Mouse (Mus musculus): ENCODE data around the gene Tns3. TPM values are rescaled to one million over a fixed set of nuclear protein-coding genes. Genes with fewer than 3 reads are reported as not detected.

Gene Tns3
- total RNA-seq, 4 experiments from 2014 or later = 50.9 to 62.2 (median 57.3) TPM

DNA sequence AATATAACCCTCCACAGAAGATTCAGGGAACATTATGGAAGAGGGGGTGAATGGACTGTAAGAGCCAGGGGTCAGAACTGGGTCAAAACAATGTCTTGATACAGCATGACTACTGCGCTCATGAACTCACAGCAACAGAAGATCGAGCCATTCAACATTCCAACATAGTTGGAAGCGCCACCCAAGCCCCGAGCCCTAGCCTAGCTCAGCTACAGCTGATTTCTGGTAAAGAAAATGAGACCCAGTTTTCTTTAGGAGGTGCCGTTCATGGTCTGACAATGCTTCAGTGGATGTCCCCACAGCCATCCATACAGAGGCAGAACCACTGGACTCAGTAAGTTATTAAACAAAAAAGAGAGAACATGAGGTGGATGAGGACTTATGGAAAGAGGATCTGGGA, 224.1 kb downstream of the Tns3 start:
- no peak for DNase-seq (ENCODE audit: low spot score in 2 of 2)

DNA sequence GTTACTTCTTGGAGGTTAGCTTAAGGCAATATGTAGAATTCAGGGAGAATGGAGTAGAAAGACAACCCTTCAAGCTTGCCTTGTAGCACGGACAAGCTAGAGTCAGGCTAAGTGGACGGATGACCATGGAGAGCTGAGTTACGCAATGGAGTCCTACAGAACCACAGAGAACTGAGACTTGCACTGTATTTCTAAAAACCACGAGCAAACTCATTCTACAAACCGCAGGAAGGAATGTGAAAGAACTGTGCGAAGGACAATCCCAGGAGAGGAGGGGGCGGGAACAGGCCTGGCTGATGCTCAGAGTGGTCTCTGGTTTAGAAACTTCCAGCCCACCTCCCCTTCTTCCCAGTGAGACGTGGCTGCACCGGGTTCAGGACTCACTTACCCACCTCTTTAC, 225.3 kb downstream of the Tns3 start:
- DNase-seq (ENCODE audit: low spot score in 2 of 2) = no peak

DNA sequence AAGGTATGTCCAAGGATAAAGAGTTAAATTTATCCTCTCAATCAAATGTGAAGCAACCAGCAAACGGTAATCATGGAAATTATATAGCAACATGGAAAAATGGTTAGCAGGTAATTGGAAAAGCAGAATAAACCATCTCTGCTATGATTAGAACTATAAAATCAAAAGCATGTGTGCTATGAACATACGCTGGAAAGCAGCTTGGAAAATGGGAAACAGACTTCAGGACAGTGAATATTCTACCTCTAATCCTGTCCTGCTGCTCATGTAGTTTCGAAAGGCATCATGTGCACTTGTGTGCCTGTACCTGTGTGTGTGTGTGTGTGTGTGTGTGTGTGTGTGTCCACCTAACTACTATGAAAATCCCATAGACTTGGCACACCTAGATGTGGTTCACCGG, 226.1 kb downstream of the Tns3 start:
- DNase-seq (ENCODE audit: low spot score in 2 of 2) = no peak

DNA sequence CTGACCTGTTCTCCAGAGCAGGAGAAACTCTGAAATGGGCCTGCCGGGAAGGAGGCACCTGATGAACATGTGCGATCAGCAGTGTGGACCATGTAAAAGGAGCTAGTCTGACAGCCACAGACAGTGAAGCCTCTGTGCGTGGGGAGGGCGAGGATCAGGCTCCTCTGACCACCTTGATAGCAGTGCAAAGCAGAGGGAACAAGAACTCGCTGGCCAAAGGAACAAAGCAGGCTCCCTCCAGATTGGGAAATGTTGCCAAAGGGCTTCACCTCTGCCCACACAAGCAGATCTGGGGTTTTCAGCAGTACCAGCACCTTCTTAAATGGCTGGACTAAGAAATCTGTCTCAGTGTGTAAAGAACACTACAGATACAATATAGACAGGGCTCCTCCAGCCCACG, 229.2 kb downstream of the Tns3 start:
- no peak for DNase-seq (ENCODE audit: low spot score in 2 of 2)

DNA sequence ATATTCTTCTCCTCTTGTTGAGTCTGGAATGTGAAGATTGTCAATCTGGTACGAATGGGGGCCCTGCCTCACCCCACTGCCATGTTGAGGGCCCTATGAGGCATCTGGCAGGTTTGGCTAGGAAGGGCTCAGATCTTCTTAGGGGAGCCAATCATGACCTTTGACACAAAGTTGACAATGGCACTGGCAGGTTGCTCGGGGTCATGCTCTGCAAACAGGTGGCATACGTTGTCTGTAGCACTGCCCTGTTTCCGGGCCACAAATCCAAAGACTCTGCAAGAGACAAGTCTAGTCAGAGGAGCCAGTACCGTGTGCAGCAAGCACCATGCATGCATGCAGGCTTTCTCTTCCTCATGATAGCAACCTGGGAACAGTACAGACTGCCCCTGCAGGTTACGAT, 230.0 kb downstream of the Tns3 start:
- DNase-seq (ENCODE audit: low spot score in 2 of 2) = no peak

DNA sequence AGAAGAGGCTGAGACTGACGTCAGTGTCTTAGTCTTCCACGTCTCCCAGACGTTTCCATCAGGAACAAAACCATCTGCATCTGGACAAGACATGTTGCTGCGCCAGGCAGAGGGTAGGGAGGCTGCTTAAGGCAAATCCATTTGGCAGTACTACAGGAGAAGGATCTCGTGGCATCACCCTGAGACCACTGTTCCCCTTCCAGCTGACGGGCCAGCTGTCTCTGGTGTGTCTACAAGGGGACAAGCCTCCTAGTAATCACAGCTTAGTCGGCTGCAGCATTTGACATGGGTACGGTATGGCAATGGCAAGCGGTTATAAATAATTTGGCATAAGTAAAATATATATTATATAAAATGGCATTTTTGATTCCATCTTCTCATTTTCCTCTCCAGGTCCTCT, 230.9 kb downstream of the Tns3 start:
- DNase-seq (ENCODE audit: low spot score in 2 of 2) = no peak

DNA sequence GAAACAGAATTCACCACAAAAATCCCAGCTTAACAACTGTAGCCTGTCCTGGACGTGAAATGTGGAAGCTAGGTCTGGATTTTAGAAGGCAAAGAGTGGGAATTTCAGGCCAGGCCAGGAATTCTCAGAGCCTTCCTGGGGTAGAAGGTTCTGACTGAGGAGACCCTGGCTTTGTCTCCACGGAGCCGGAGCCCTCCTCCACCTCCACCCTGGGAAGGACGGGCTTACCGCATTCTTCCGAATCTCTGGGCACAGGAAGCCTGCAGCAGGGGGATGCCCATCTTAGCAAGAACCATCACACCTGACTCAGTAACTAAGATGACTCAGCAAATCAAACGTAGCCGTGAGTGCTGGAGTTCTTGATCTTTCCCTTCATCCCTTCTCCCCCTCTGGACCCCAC, 231.4 kb downstream of the Tns3 start:
- DNase-seq (ENCODE audit: low spot score in 2 of 2) = no peak

DNA sequence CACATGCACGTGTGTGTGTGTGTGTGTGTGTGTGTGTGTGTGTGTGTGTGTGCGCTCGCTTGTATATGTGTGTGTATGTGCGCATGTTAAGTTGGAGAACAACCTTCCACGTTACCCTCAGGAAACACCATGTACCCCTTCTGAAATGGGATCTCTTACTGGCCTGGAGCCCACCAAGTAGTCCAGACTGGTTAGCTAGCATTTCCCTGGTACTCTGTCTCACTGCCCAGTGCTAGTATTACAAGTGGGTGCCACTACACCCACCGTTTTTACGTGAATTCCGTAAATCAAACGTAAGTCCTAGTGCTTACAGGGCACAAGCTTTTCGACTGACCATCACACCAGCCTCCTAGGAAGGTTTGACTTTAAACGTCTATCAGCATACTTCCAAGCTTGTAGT, 236.7 kb downstream of the Tns3 start:
- DNase-seq (ENCODE audit: low spot score in 2 of 2) = no peak

DNA sequence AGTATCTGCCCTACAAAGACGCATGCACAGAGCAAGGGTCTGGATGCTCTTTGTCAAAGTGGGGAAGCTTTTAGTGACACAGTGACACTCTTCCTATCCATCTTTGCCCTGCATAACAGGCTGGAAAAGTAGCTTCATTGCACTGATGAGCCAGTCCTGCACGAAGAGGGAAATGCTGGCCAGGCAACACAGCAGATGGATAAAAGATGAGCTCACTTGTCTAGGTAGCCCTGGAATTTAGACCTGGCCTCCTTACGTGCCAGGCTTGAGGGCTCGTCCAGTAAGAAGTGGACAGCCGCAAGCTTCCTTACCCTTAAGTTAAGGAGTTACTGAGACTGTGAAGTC, 239.1 kb downstream of the Tns3 start:
- no peak for DNase-seq (ENCODE audit: low spot score in 2 of 2)

DNA sequence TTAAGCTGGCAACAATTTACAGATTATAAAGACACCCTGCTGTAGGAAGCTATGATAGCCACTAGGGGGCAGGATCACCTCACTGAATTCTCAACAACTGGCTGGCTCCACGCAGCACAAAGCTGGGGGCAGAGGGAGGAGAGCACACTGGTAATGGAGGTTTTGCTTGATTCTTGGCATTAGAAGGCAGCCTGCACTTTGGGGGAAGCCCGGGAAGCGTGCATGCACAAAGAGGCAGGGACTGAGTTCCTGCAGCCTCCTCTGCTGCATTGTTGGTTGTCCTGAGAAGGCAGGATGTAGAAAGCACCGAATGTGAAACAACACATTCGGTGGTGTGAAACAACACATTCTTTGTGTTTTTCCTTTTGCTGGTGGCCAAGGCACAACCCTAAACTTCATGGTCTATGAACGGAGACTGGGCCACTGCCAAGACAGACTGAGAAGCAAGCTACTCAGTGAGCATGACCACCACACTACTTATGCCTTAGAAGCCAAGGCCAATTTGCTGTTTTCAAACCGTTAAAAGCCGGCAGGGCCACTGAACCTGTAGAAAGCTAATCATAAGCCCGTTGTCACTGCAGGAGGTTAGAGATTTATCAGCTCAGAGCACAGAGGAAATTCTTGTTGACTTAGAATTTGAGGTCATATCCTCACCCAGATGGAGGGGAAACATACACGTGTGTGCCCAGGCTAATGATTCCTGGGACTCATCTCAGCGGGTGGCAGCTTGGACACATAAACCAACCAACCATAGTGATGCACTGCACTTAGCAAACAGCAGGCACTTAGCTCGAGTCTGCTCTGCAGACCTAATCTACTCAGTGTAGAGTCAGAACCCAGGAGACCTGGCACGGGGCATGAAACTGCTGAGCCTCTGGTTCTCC, 239.8 kb downstream of the Tns3 start:
- DNase-seq (ENCODE audit: low spot score in 2 of 2) = peak; percentile 69 to 83

DNA sequence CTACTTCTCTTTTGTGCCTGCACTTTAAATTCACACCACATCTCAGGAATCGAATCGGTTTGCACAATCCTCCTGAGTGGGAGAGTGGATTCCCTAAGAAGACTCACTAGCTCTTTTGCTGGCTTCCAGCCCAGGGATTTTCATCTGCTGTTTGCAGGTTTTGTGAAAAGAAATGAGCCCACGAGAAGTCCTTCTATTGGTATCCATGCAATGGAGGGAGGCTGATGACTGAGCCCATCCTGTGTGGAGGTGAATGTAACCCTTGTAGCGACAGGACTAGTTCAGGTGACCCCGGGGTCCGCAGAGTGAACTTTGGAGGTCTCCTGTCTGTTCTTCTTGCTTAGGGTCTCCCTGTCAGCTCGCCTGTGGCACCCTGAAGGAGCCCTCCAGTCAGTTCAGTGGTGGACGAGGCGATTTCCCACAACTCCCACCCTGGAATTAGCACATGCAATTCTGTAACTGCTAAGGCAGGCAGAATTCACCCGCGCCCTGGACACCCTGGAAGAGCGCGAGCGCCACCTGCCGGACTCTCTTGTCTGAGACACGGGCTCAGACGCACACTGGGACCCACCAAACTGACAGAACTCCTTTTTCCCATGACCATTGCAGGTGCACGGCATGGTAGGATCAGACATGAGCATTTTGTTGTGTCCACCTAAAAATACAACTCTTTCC, 259.0 kb downstream of the Tns3 start:
- DNase-seq (ENCODE audit: low spot score in 2 of 2) = peak; percentile 46 to 54

DNA sequence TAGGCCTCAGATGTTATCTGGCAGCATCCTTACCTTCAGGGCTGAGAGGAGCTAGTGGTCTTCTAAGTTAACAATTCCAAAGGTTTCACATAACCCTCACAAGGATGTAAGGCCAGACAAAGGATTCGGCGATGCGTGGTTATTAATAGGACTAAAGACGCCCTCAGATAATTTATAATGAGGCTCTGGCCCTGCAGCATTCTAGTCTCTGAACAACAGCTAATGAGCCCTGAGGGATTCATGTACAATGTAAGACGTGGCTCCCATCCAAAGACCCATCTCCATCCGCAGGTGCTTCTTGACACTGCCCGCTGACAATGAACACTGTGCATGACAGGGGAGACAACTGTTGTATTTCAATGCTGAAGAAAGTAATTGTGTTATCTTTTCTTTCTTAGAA, 263.0 kb downstream of the Tns3 start:
- no peak for DNase-seq (ENCODE audit: low spot score in 2 of 2)

DNA sequence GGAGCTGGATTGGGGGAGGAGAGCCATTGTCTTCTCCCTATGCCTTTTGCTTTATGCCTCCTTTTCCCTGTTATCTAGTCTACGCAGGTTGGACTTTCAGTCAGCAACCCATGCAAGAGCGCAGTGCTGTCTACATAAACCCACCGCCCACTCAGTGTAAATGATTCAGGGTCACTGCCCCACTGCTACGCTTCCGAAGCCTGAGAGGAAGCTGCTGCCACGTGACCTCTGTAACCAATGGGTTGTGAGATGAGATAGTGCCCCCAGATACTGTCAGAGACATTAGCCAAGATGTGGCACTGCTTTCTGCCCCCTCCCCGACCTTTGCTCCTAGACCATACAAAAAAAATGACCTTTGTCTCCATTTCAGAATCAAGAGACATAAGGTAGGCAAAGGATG, 268.0 kb downstream of the Tns3 start:
- no peak for DNase-seq (ENCODE audit: low spot score in 2 of 2)

DNA sequence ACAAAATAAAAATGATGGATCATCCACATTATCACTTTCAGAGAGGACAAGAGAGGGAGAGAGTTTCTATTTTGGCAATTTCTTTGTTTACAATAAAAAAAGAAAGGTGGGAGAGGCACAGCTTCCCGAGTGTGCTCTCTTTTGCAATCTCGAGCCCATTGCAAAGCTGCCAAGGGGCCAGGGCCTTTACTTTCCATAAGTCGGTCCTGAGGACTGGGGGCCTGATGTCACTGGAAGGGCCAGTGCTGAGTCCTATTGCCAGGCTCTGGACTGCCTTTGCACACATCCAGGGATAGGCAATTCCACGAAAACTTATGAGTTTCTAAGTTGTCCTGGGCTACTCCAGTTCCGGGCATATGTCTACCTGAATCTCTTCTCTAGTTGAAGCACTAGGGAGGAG, 272.8 kb downstream of the Tns3 start:
- no peak for DNase-seq (ENCODE audit: low spot score in 2 of 2)

DNA sequence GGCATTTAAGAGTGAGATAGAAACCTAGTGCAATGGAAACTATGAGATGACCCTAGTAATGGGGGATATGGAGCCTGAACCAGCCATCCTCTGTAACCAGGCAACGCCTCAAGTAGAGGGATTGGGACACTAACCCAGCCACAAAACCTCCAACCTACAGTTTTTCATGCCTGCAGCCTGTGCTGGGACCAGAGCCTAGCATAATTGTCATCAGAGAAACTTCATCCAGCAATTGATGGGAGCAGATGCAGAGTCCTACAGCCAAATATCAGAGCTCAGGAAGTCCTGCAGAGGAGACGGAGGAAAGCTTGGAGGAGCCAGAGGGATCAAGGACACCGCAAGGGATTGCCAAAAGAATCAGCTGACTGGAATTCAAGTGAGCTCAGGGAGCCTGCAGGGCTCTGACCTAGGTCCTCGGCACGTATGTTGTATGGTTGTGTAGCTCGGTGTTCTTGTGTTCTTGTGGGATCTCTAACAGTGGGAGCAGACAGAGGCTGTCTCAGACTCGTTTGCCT, 278.4 kb downstream of the Tns3 start:
- DNase-seq (ENCODE audit: low spot score in 2 of 2) = no peak
